Mouse (Mus musculus) bone marrow macrophage, adult 2 months (primary cell): Measurements from ENCODE around the gene Mrps7.

Source experiments
- CTCF ChIP-seq: IDR thresholded peaks from 2 replicates; pipeline ENCODE4 v1.5.1; 2012; ENCODE audit warnings: low read depth, mild to moderate bottlenecking, low read length, moderate library complexity
- POLR2A ChIP-seq: IDR thresholded peaks from 2 replicates; pipeline ENCODE4 v1.6.1; 2012; ENCODE audit warnings: mild to moderate bottlenecking, low read depth, low read length, borderline replicate concordance

DNA sequence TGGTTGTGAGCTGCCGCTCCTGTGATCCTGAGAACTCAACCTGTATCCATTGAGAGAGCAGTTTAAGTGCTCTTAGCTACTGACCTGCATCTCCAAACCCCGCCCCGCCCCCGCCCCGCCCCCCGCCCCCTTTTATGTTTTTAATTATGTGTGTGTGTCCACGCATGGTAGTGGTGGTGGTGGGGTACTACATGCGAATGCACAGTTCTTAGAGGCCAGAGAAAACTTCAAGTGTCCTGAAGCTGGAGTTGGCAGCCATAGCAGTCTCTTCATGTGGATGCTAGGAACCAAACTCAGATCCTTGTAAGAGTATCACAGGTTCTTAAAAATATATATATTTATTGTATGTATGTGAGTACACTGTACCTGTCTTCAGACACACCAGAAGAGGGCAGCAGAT lies 31.8 kb downstream of the Mrps7 start:
- no peak for TF ChIP-seq CTCF
- no peak for TF ChIP-seq POLR2A
